23 mouse cellular contexts compared by ENCODE assay signal in genomic region chr10:85591296-85591695, GRCm38 (mm10).
DNase-seq lines count a peak whose midpoint lies in the region; ATAC-seq and TF ChIP-seq lines count a peak whose summit lies in the region.
"Had no signal": no experiment of that assay in that cellular context is flagged by ENCODE, and none has a peak within 500 bp of the region (broad histone marks: within the 10 kb centered on the region; RNA-seq: fewer than 3 reads in every experiment).

No protein-coding gene starts in this region.

- H3K27ac ChIP-seq in forebrain, postnatal 0 days (ENCODE audit: low read depth, low read length), result no peak overlapping the region
- H3K27ac ChIP-seq in forebrain, embryonic 11.5 days (ENCODE audit: low read depth, low read length), result no peak overlapping the region
- H3K27ac ChIP-seq: embryonic facial prominence, embryonic 13.5 days; forebrain, embryonic 13.5 days; gastrocnemius, adult 2 months; heart, embryonic 10.5 days; heart, embryonic 15.5 days; hindbrain, embryonic 13.5 days; hindbrain, postnatal 0 days had no signal

- peak; percentile 44 for DNase-seq in adrenal gland, adult 2 months
- no peak for DNase-seq in adrenal gland, postnatal 10 days
- DNase-seq in forebrain, postnatal 0 days, result no peak
- no peak for DNase-seq in forebrain, embryonic 11.5 days (ENCODE audit: low spot score)
- DNase-seq in lung, postnatal 14 days, result peak; percentile 11
- DNase-seq in lung, postnatal 10 days, result no peak
- DNase-seq in lung, postnatal 36 days, result peak; percentile 56
- no peak for DNase-seq in embryo, embryonic 11 days
- DNase-seq: B cell, adult 2 months; cerebellum, adult 11-12 months; cerebellum, adult 9-10 months; gastrocnemius, adult 2 months; gastrocnemius, postnatal 25 days; heart, adult 18-20 months; heart, postnatal 14 days had no signal

- WGBS in forebrain, postnatal 0 days, result 78% methylated on average over 2 of the region's 2 CpGs
- 94% methylated on average over 2 of the region's 2 CpGs for WGBS in forebrain, embryonic 11.5 days

- no peak overlapping the region for H3K4me2 ChIP-seq in forebrain, postnatal 0 days (ENCODE audit: low read depth)
- no peak overlapping the region for H3K4me2 ChIP-seq in forebrain, embryonic 11.5 days (ENCODE audit: low read depth, low read length, severe bottlenecking)
- H3K4me2 ChIP-seq: embryonic facial prominence, embryonic 13.5 days; forebrain, embryonic 13.5 days; heart, embryonic 15.5 days; hindbrain, embryonic 13.5 days had no signal

- H3K27me3 ChIP-seq in forebrain, postnatal 0 days (ENCODE audit: insufficient read depth, low read length), result no peaks in the 10 kb centered on the region
- H3K27me3 ChIP-seq in forebrain, embryonic 11.5 days (ENCODE audit: control insufficient read depth, insufficient read depth, low read length), result no peaks in the 10 kb centered on the region
- H3K27me3 ChIP-seq: embryonic facial prominence, embryonic 13.5 days; forebrain, embryonic 13.5 days; hindbrain, embryonic 13.5 days had no signal

- peaks cover 3% of the 10 kb centered on the region; the same call in 1 of the 2 replicates for H3K4me1 ChIP-seq in forebrain, postnatal 0 days (ENCODE audit: insufficient read depth)
- no peaks in the 10 kb centered on the region for H3K4me1 ChIP-seq in forebrain, embryonic 11.5 days (replicated peaks; ENCODE audit: control insufficient read depth, insufficient read depth, low read length)
- H3K4me1 ChIP-seq: embryonic facial prominence, embryonic 13.5 days; heart, embryonic 10.5 days; heart, embryonic 15.5 days had no signal

- no peak overlapping the region for H3K9ac ChIP-seq in forebrain, postnatal 0 days
- H3K9ac ChIP-seq in forebrain, embryonic 11.5 days (ENCODE audit: low read length), result no peak overlapping the region
- H3K9ac ChIP-seq: embryonic facial prominence, embryonic 13.5 days; forebrain, embryonic 13.5 days; heart, embryonic 15.5 days; hindbrain, embryonic 13.5 days had no signal

- H3K4me3 ChIP-seq in forebrain, postnatal 0 days (ENCODE audit: low read depth, low read length), result no peak overlapping the region
- H3K4me3 ChIP-seq in forebrain, embryonic 11.5 days (ENCODE audit: low read depth, low read length), result no peak overlapping the region
- H3K4me3 ChIP-seq: embryonic facial prominence, embryonic 13.5 days; forebrain, embryonic 13.5 days; gastrocnemius, adult 2 months; heart, embryonic 10.5 days; heart, embryonic 15.5 days; hindbrain, embryonic 13.5 days had no signal

- no peaks in the 10 kb centered on the region for H3K36me3 ChIP-seq in forebrain, postnatal 0 days (ENCODE audit: insufficient read depth)
- H3K36me3 ChIP-seq in forebrain, embryonic 11.5 days (ENCODE audit: control insufficient read depth, insufficient read depth, low read length), result no peaks in the 10 kb centered on the region
- H3K36me3 ChIP-seq: embryonic facial prominence, embryonic 13.5 days; heart, embryonic 10.5 days; heart, embryonic 15.5 days; hindbrain, embryonic 13.5 days had no signal

- ATAC-seq in forebrain, postnatal 0 days, result peak; percentile 36; the same call in 1 of the 2 replicates
- ATAC-seq in forebrain, embryonic 11.5 days (replicated peaks; ENCODE audit: low FRiP score), result no peak
- ATAC-seq: activated CD4-positive, CD25-positive, alpha-beta regulatory T cell, adult 4 months; CD4-positive, CD25-positive, alpha-beta regulatory T cell, adult 4 months had no signal

- TF ChIP-seq CTCF in forebrain, postnatal 0 days (IDR thresholded peaks at IDR 0.05; ENCODE audit: low read depth), result no peak

- H3K9me3 ChIP-seq in forebrain, postnatal 0 days (ENCODE audit: low read length), result no peaks in the 10 kb centered on the region
- H3K9me3 ChIP-seq in forebrain, embryonic 11.5 days (ENCODE audit: control insufficient read depth, low read length), result no peaks in the 10 kb centered on the region
- H3K9me3 ChIP-seq: embryonic facial prominence, embryonic 13.5 days; forebrain, embryonic 13.5 days; heart, embryonic 10.5 days; heart, embryonic 15.5 days; hindbrain, embryonic 13.5 days had no signal

Comparison
In these comparisons a context has a peak if more than half of its experiments do, and no peak if none do; other contexts are left out.
1. DNase-seq: peak in adrenal gland, adult 2 months (single experiment), lung, postnatal 14 days (single experiment) and lung, postnatal 36 days (single experiment); none in adrenal gland, postnatal 10 days (single experiment), forebrain, postnatal 0 days (single experiment), forebrain, embryonic 11.5 days (single experiment), lung, postnatal 10 days (single experiment) and embryo, embryonic 11 days (single experiment).